Mouse (Mus musculus) midbrain, postnatal 0 days (tissue): ENCODE results near the gene Uvrag. TPM values are rescaled to one million over a fixed set of nuclear protein-coding genes. Genes with fewer than 3 reads are reported as not detected.

ENCODE experiments used
- ATAC-seq: fragments of 200-750 bp; cut with Nextera tagmentation; 2 replicates; pipeline ENCODE4 v1.8.0; 2017; ENCODE audit warnings: moderate number of reproducible peaks, mild to moderate bottlenecking, moderate TSS enrichment, moderate library complexity; ENCODE audit not compliant: low FRiP score
- DNase-seq: peaks from one replicate; pipeline ENCODE4 v3.0.0-alpha.2; 2015; ENCODE audit warnings: low spot score
- H3K27ac ChIP-seq: fragments of 300-500 bp; sonication (generic); 2 replicates; pipeline ENCODE4 v1.5.1; 2014; ENCODE audit warnings: low read depth, mild to moderate bottlenecking, low read length, mixed read lengths
- H3K27me3 ChIP-seq: fragments of 300-500 bp; sonication (generic); 2 replicates; pipeline ENCODE4 v1.6.1; 2014; ENCODE audit warnings: low read length, control low read depth, mixed read lengths; ENCODE audit not compliant: insufficient read depth
- H3K36me3 ChIP-seq: fragments of 300-500 bp; sonication (generic); 2 replicates; pipeline ENCODE4 v1.6.1; 2014; ENCODE audit warnings: low read length, control low read depth, mixed read lengths; ENCODE audit not compliant: insufficient read depth
- H3K4me1 ChIP-seq: fragments of 300-500 bp; sonication (generic); 2 replicates; pipeline ENCODE4 v1.6.1; 2014; ENCODE audit warnings: mild to moderate bottlenecking, control low read depth, antibody characterized with exemption, low read length, mixed read lengths; ENCODE audit not compliant: insufficient read depth
- H3K4me2 ChIP-seq: fragments of 300-500 bp; sonication (generic); 2 replicates; pipeline ENCODE4 v1.6.1; 2014; ENCODE audit warnings: low read depth, mild to moderate bottlenecking, low read length, mixed read lengths; ENCODE audit not compliant: poor library complexity, severe bottlenecking
- H3K4me3 ChIP-seq: fragments of 300-500 bp; sonication (generic); 2 replicates; pipeline ENCODE4 v1.5.1; 2014; ENCODE audit warnings: low read depth, mild to moderate bottlenecking, low read length, moderate library complexity
- H3K9ac ChIP-seq: fragments of 300-500 bp; sonication (generic); replicated peaks from 2 replicates; pipeline ENCODE4 v1.6.1; 2014; ENCODE audit warnings: mild to moderate bottlenecking, low read length, moderate library complexity, mixed read lengths; ENCODE audit not compliant: poor library complexity, severe bottlenecking
- H3K9me3 ChIP-seq: fragments of 300-500 bp; sonication (generic); 2 replicates; pipeline ENCODE4 v1.6.1; 2016; ENCODE audit warnings: low read length, control low read depth
- CTCF ChIP-seq: IDR thresholded peaks from 2 replicates; pipeline ENCODE4 v1.5.1; 2016; ENCODE audit warnings: antibody characterized with exemption, mild to moderate bottlenecking
- WGBS: fragments of 180-500 bp; shearing (Covaris S2); extraction: QIAGEN DNeasy Blood & Tissue Kit; methylation state at CpG from one replicate; pipeline ENCODE4 v1.1.7; 2014; 5-methylcytosine and 5-hydroxymethylcytosine counted together
- polyA plus RNA-seq: library from polyadenylated mRNA; unstranded; fragments of >200 nt; fragmentation: Nextera tagmentation; extraction: Ambion mirVana; gene quantifications from 2 replicates; pipeline ENCODE4 v1.2.1, GENCODE M21; 2015
- total RNA-seq: library from RNA; depleted of rRNA; stranded (reverse); fragments of >200 nt; gene quantifications from 2 replicates; pipeline ENCODE4 v1.2.3, GENCODE M21; 2014

Uvrag gene
- total and polyA plus RNA-seq, 2 experiments from 2014 or later, result 19.8 to 23.3 TPM

DNA sequence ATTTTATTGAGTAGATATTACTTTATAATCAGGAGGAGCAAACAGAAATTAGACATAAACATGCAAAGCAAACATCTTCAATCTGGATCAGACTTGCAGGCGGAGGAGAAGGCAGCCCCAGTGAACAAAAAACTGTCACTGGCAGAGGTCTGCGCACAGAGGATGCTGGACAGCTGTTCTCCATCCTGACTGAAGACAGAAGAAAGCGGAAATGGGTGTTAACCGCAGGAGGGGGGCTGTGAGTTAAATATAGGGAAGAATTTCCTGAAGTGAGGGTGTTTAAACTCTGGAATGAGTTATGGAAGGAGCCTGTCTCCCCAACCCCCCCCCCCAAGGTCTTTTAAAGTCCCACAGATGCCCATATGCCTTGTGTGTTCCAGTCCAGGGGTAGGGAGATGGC lies 241.1 kb downstream of the Uvrag start:
- no peak overlapping the region for H3K4me2 ChIP-seq

DNA sequence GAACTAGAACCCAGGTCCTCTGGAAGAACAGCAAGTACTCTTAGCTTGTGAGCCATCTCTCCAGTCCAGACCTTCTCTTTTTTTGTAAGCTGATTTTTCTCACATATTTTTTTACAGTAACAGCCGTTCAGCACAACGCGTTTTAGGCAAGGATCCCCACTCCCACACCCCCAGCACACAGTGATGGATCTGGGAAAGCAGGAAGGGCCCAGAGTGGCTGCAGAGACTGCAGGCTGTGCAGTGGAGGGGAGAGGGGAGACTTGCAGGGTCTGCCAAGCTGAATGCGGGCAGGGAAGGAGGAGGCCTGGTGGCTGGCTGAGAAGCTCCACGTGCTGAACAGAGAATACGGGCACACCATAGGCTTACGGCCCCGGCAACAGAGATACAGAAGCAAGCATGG lies 243.6 kb downstream of the Uvrag start:
- no peaks in the 10 kb centered on the region for H3K27me3 ChIP-seq
- H3K9ac ChIP-seq, result no peak overlapping the region
- no peak overlapping the region for H3K4me3 ChIP-seq
- 0 out of 2 replicates have a peak, but pooled peaks cover 4% of the 10 kb centered on the region for H3K36me3 ChIP-seq
- H3K9me3 ChIP-seq, result no peaks in the 10 kb centered on the region
- WGBS, result 90% methylated on average over 8 of the region's 8 CpGs
- H3K4me2 ChIP-seq, result no peak overlapping the region
- TF ChIP-seq CTCF, result no peak
- ATAC-seq (no peak), DNase-seq (no peak)
- no peaks in the 10 kb centered on the region for H3K4me1 ChIP-seq
- no peak overlapping the region for H3K27ac ChIP-seq

More for the DNA sequence above, 241.1 kb downstream of the Uvrag start:
- no peaks in the 10 kb centered on the region for H3K4me1 ChIP-seq
- H3K9me3 ChIP-seq, result no peaks in the 10 kb centered on the region
- ATAC-seq (no peak), DNase-seq (no peak)
- TF ChIP-seq CTCF, result no peak
- 0 out of 2 replicates have a peak, but pooled peaks cover 4% of the 10 kb centered on the region for H3K36me3 ChIP-seq
- H3K27me3 ChIP-seq, result no peaks in the 10 kb centered on the region
- H3K9ac ChIP-seq, result no peak overlapping the region
- H3K4me3 ChIP-seq, result no peak overlapping the region
- WGBS, result 86% methylated on average over 4 of the region's 4 CpGs
- no peak overlapping the region for H3K27ac ChIP-seq

DNA sequence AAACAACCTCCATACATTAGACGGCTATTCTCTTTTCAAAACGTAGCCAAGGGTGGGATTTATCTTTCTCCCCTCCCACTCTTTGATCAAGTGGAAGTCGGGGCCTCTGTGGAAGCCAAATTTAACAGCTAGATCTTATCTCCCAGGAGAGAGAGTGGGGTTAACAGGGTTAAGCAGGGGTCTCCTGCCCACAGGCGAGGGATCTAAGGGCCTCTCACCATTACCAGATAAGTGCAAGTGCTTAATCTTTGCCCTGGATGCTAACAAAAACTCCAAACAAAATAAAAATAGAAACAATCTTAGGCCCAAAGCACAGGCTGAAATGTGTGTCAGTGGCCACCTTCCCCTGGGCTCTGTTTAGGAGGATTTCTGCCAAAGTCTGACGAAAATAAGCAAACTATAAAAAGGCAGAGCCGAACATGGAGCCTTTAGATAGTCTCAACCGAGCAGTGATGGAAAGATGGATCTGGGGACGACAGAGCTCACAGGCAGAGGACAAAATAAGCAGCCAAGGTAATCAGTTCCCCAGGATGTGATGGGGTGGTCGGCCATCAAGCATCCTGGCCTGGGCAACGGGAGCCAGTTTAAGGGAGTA lies 245.3 kb downstream of the Uvrag start:
- 44% methylated on average over 10 of the region's 10 CpGs for WGBS
- H3K27ac ChIP-seq, result peak overlapping the region; percentile 26; the same call in 1 of the 2 replicates
- no peak overlapping the region; the same call in 1 of the 2 replicates for H3K9ac ChIP-seq
- TF ChIP-seq CTCF, result no peak
- no peaks in the 10 kb centered on the region for H3K9me3 ChIP-seq
- ATAC-seq (no peak), DNase-seq (no peak)
- 0 out of 2 replicates have a peak, but pooled peaks cover 4% of the 10 kb centered on the region for H3K36me3 ChIP-seq
- no peaks in the 10 kb centered on the region for H3K27me3 ChIP-seq
- H3K4me2 ChIP-seq, result no peak overlapping the region
- H3K4me3 ChIP-seq, result no peak overlapping the region
- H3K4me1 ChIP-seq, result no peaks in the 10 kb centered on the region

DNA sequence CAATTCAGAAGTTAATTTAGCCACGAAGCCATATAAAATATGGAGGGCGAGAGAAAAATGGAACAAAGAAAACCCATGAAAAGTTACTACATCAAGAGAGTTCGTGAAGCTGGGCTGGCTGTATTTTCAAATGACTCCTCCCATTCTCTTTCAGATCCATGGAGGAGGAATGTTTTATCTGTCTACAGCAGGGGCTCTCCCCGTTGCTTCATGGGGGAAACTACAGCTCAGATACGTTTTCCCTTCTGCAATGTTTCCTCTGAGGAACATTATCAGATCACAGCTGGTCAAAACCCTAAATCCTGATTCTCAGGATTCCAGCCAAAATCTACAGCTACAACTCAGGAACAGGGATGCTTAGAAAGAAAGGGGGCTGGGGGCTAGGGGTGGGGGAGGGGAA lies 246.2 kb downstream of the Uvrag start:
- DNase-seq (no peak), ATAC-seq (no peak)
- Histone ChIP-seq H3K4me1 (no peaks in the 10 kb centered on the region; the same call in 1 of the 2 replicates), H3K9ac (no peak overlapping the region), H3K4me3 (no peak overlapping the region), H3K27ac (no peak overlapping the region), H3K9me3 (no peaks in the 10 kb centered on the region), H3K27me3 (no peaks in the 10 kb centered on the region), H3K36me3 (0 out of 2 replicates have a peak, but pooled peaks cover 4% of the 10 kb centered on the region), H3K4me2 (no peak overlapping the region)
- WGBS, result 37% methylated on average over 5 of the region's 5 CpGs
- no peak for TF ChIP-seq CTCF

DNA sequence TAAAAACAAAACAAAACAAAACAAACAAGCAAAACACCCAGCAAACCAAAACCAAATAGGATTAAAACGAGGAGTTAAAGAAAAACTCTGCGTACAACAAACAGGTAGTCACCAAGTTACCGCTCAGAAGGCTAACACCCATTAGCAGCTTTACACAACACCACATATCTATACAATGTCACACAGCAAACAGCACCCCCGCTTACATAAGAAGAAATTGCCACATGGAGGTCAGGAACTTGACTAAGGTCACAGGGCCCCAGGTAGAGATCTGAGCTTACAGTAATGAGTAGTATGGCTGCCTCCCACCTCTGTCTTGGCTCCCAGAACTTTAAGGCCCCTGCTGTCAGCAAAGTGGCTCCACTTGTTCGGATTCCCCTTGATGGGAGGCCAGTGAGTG lies 246.6 kb downstream of the Uvrag start:
- WGBS, result 94% methylated on average over 5 of the region's 5 CpGs
- H3K27me3 ChIP-seq, result no peaks in the 10 kb centered on the region
- H3K4me3 ChIP-seq, result no peak overlapping the region
- H3K9ac ChIP-seq, result no peak overlapping the region
- H3K9me3 ChIP-seq, result no peaks in the 10 kb centered on the region
- DNase-seq, result no peak
- H3K4me1 ChIP-seq, result no peaks in the 10 kb centered on the region; the same call in none of the 2 replicates
- 0 out of 2 replicates have a peak, but pooled peaks cover 4% of the 10 kb centered on the region for H3K36me3 ChIP-seq
- no peak overlapping the region for H3K27ac ChIP-seq
- H3K4me2 ChIP-seq, result no peak overlapping the region
- TF ChIP-seq CTCF, result no peak
- ATAC-seq, result no peak

DNA sequence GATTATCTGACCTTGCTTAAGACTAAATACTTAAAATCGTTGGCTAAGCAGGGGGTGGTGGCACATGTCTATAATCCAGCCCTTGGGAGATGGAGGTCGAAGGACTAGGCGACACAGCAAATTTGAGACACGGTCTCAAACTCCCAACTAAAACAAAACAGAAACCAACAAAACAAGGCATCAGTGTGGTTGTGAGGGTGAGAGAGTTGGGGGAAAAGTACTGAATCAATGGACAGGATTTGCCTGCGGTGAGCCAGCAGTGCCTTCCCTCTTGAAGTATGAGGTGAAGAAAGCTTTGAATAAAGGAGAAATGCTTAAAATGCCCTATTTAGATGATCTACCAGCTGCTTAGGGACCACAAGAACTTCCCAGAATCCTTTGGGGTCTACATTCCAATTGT lies 247.8 kb downstream of the Uvrag start:
- 0 out of 2 replicates have a peak, but pooled peaks cover 4% of the 10 kb centered on the region for H3K36me3 ChIP-seq
- 85% methylated on average over 5 of the region's 5 CpGs for WGBS
- no peaks in the 10 kb centered on the region for H3K27me3 ChIP-seq
- no peaks in the 10 kb centered on the region for H3K9me3 ChIP-seq
- H3K4me1 ChIP-seq, result peaks cover 3% of the 10 kb centered on the region
- H3K4me2 ChIP-seq, result no peak overlapping the region
- TF ChIP-seq CTCF, result no peak
- no peak overlapping the region for H3K4me3 ChIP-seq
- DNase-seq (no peak), ATAC-seq (no peak)
- H3K9ac ChIP-seq, result no peak overlapping the region
- no peak overlapping the region for H3K27ac ChIP-seq
